Mouse (Mus musculus) liver, embryonic 11.5 days (tissue): Measurements from ENCODE around the gene Hmgb3. TPM values are rescaled to one million over a fixed set of nuclear protein-coding genes. Genes with fewer than 3 reads are reported as not detected.
"Not testable (repeated sequence)": the region's sequence is repeated elsewhere in the genome, so short reads cannot be mapped to it uniquely, and the experiment has no call there.

ENCODE experiments used
- ATAC-seq: fragments of 200-750 bp; cut with Nextera tagmentation; replicated peaks from 2 replicates; pipeline ENCODE4 v1.8.0; 2017; ENCODE audit warnings: moderate number of reproducible peaks, mild to moderate bottlenecking, moderate TSS enrichment, moderate library complexity; ENCODE audit not compliant: low FRiP score
- DNase-seq: peaks from one replicate; pipeline ENCODE4 v3.0.0-alpha.2; 2017; ENCODE audit warnings: low spot score
- H3K27ac ChIP-seq: fragments of 300-500 bp; sonication (generic); 2 replicates; pipeline ENCODE4 v1.5.1; 2014; ENCODE audit warnings: mild to moderate bottlenecking, low read depth, low read length, control low read depth
- H3K27me3 ChIP-seq: fragments of 300-500 bp; sonication (generic); replicated peaks from 2 replicates; pipeline ENCODE4 v1.6.1; 2014; ENCODE audit warnings: low read length, mixed read lengths; ENCODE audit not compliant: control insufficient read depth, insufficient read depth
- H3K36me3 ChIP-seq: fragments of 300-500 bp; sonication (generic); 2 replicates; pipeline ENCODE4 v1.6.1; 2014; ENCODE audit warnings: mild to moderate bottlenecking, low read length, moderate library complexity, mixed read lengths; ENCODE audit not compliant: control insufficient read depth, insufficient read depth
- H3K4me1 ChIP-seq: fragments of 300-500 bp; sonication (generic); replicated peaks from 2 replicates; pipeline ENCODE4 v1.6.1; 2014; ENCODE audit warnings: low read length, mixed read lengths; ENCODE audit not compliant: control insufficient read depth, insufficient read depth
- H3K4me2 ChIP-seq: fragments of 300-500 bp; sonication (generic); 2 replicates; pipeline ENCODE4 v1.6.1; 2014; ENCODE audit warnings: mild to moderate bottlenecking, control low read depth, moderate library complexity
- H3K4me3 ChIP-seq: fragments of 300-500 bp; sonication (generic); 2 replicates; pipeline ENCODE4 v1.5.1; 2014; ENCODE audit warnings: low read depth, low read length, control low read depth
- H3K9ac ChIP-seq: fragments of 300-500 bp; sonication (generic); 2 replicates; pipeline ENCODE4 v1.6.1; 2014; ENCODE audit warnings: low read depth, low read length, control low read depth
- H3K9me3 ChIP-seq: fragments of 300-500 bp; sonication (generic); 2 replicates; pipeline ENCODE4 v1.6.1; 2016; ENCODE audit warnings: low read length, inconsistent platforms, mixed read lengths; ENCODE audit not compliant: control insufficient read depth
- WGBS: fragments of 180-500 bp; shearing (Covaris S2); extraction: QIAGEN DNeasy Blood & Tissue Kit; methylation state at CpG from one replicate; pipeline ENCODE4 v1.1.7; 2014; 5-methylcytosine and 5-hydroxymethylcytosine counted together
- polyA plus RNA-seq: library from polyadenylated mRNA; unstranded; fragments of >200 nt; fragmentation: Nextera tagmentation; extraction: Ambion mirVana; gene quantifications from 2 replicates; pipeline ENCODE4 v1.2.1, GENCODE M21; 2014

Gene Hmgb3
- 475 and 501 TPM in 2 replicates for polyA plus RNA-seq

DNA sequence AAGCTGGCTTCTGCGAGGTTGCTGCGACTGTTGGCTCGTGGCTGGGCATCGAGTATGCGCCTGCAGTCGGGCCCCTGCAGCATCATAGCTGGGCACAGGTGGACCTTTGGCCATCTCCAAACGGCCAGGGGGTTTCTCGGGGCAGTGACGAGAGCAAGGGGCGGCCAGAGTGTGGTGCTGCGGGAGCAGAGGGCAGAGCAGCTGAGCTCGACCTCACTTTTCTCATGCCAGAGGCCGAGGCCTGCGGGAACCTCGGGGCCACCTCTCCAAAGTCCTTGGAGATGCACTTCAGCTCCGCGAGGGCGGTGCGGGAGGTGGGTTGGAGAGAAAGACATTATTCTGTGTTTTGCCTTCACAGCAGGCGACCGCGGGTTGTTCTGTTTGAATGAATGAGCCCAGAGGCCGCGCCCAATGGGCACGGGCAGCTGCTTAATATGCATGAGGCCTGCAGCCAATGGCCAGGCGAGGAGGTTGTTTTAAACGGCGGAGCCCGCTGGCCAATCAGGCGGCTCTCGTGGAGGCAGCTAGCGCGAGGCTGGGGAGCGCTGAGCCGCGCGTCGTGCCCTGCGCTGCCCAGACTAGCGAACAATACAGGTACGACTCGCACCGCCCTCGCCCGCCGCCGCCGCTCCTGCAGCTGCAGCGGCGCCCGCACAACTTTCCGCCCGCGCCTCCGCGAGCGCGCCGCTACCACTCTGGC is at the start of gene Hmgb3:
TSS of gene Hmgb3 (plus strand) at position 504 of the 700 bp plus-strand sequence.
- 19% methylated on average over 59 of the region's 59 CpGs for WGBS
- peak within 1 kb of the TSS; percentile 94 for H3K9ac ChIP-seq

DNA sequence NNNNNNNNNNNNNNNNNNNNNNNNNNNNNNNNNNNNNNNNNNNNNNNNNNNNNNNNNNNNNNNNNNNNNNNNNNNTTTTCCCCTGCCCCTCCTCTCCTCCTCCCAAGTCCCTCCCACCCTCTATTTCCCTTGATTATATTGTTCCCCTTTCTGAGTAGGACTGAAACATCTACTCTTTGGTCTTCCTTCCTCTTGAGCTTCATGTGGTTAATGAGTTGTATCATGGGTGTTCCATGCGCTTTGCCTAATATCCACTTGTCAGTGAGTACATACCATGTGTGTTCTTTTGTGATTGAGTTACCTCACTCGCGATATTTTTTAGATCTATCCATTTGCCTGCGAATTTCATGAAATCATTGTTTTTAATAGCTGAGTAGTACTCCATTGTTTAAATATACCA is 49.1 kb upstream of the Hmgb3 start:
- not testable (repeated sequence) for H3K4me2 ChIP-seq, H3K27me3 ChIP-seq, H3K4me1 ChIP-seq, ATAC-seq, H3K9ac ChIP-seq, H3K27ac ChIP-seq, H3K4me3 ChIP-seq, H3K36me3 ChIP-seq, DNase-seq, H3K9me3 ChIP-seq
- 77% methylated on average over 4 of the region's 4 CpGs for WGBS

More for the DNA sequence above, at the start of gene Hmgb3:
- H3K4me2 ChIP-seq: peak within 1 kb of the TSS; percentile 79
- no peaks in the 10 kb centered on the region for H3K4me1 ChIP-seq
- ATAC-seq: peak; percentile 96
- DNase-seq: peak; percentile 74
- no peaks in the 10 kb centered on the region for H3K9me3 ChIP-seq
- H3K27ac ChIP-seq: peak within 1 kb of the TSS; percentile 96
- H3K36me3 ChIP-seq: peaks cover under 1% of the 10 kb centered on the region; the same call in 1 of the 2 replicates
- peaks cover 4% of the 10 kb centered on the region; the same call in 1 of the 2 replicates for H3K27me3 ChIP-seq
- peak within 1 kb of the TSS; percentile 82 for H3K4me3 ChIP-seq

DNA sequence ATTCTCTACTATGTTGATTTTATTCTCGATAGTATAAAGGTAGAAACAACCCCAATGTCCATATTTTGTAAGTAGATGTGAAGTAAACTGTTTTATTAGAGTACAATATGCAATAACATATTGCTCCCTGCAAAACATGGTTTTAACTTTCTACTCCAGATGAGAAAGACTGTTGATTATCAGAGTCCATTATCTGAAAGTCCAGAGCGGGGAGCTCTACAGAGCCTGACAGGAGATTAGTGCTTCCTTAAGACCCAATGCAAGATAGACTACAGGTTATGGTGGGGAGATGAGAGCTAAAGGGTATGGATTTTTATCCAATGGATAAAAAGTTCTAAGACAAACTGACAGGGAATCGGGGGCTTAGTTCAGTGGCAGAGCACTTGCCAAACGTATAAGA is 36.5 kb upstream of the Hmgb3 start:
- no peak overlapping the region for H3K9ac ChIP-seq
- 67% methylated on average over 4 of the region's 4 CpGs for WGBS
- DNase-seq: no peak
- no peak overlapping the region for H3K4me2 ChIP-seq
- no peaks in the 10 kb centered on the region for H3K4me1 ChIP-seq
- peak; percentile 79 for ATAC-seq
- no peak overlapping the region for H3K27ac ChIP-seq
- no peak overlapping the region for H3K4me3 ChIP-seq
- no peaks in the 10 kb centered on the region for H3K9me3 ChIP-seq
- H3K27me3 ChIP-seq: no peaks in the 10 kb centered on the region
- no peaks in the 10 kb centered on the region for H3K36me3 ChIP-seq

DNA sequence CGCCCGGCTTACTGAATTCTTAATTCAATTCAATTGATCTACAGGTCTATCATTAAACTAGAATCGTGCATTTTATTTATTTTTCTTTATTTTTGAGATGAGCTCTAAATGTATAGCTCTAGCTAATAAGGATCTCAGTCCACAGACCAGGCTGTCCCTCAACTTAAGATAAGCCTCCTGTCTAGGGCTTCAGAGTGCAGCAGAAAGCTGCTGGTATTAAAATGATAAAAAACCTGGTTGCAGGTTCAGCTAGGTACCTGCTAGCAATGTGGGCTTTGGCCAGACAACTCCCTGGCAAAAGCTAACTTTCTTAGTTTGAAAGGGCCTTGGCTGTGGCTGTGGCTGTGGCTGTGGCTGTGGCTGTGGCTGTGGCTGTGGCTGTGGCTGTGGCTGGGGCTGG is 32.8 kb upstream of the Hmgb3 start:
- Histone ChIP-seq H3K4me2 (no peak overlapping the region), H3K9me3 (no peaks in the 10 kb centered on the region), H3K4me3 (no peak overlapping the region), H3K27me3 (no peaks in the 10 kb centered on the region), H3K9ac (no peak overlapping the region), H3K27ac (no peak overlapping the region), H3K36me3 (no peaks in the 10 kb centered on the region), H3K4me1 (peaks cover 8% of the 10 kb centered on the region; the same call in 1 of the 2 replicates)
- 0 out of 2 replicates have a peak, but pooled peaks have one; percentile 43 for ATAC-seq
- WGBS: 78% methylated on average over 3 of the region's 3 CpGs
- no peak for DNase-seq

DNA sequence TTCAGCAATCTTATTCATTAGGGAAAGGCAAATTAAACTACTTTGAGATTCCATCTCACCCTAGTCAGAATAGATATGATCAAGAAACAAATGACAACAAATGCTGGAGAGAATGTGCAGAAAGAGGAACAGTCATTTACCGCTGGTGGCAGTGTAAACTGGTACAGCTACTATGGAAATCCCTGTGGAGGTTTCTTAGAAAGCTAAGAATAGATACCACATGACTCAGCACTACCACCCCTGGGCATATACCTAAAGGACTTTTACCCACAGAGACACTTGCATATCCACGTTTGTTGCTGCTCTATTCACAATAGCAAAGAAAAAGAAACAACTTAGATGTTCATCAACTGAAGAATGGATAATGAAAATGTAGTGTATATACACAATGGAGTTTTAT is 31.4 kb upstream of the Hmgb3 start:
- WGBS: 49% methylated on average over 2 of the region's 2 CpGs
- no peaks in the 10 kb centered on the region for H3K9me3 ChIP-seq
- H3K4me2 ChIP-seq: no peak overlapping the region
- ATAC-seq (peak; percentile 68), DNase-seq (no peak)
- no peaks in the 10 kb centered on the region for H3K36me3 ChIP-seq
- H3K4me1 ChIP-seq: peaks cover 8% of the 10 kb centered on the region; the same call in 1 of the 2 replicates
- H3K4me3 ChIP-seq: no peak overlapping the region
- H3K27ac ChIP-seq: no peak overlapping the region
- no peaks in the 10 kb centered on the region for H3K27me3 ChIP-seq
- H3K9ac ChIP-seq: no peak overlapping the region

DNA sequence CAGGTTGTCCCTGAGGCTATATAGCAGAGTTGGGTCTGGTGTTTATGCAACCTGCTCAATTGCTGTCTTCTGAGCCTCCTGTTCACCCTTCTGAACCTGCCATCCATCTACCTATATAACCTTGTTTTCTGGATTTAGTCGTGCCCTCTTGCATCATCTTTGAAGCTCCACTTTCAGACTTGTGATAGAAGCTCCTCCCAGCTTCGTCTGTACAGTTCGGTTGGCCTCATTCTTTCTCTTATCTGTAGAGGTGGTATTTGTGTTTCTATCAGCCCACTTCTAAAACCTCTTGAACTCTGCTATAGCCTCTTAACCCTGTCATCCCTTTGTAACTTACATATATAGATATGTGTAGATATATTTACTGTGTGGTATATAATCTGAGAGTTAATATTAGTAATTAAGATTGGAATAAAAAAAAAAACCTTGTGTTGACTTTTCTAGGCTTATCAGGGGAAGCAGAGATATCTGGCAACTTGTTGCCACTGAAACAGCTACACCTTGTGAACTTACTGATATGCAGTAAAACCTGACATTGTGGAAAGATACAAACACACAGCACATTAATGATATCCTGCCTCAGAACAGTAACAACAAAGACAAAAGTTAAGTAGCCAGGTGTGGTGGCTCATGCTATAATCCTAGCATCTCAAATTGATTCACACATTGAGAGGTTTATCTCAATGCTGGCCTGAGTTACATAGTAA is 30.0 kb upstream of the Hmgb3 start:
- peak overlapping the region; percentile 48 for H3K27ac ChIP-seq
- peak; percentile 72 for ATAC-seq
- 40% methylated on average over 3 of the region's 3 CpGs for WGBS

DNA sequence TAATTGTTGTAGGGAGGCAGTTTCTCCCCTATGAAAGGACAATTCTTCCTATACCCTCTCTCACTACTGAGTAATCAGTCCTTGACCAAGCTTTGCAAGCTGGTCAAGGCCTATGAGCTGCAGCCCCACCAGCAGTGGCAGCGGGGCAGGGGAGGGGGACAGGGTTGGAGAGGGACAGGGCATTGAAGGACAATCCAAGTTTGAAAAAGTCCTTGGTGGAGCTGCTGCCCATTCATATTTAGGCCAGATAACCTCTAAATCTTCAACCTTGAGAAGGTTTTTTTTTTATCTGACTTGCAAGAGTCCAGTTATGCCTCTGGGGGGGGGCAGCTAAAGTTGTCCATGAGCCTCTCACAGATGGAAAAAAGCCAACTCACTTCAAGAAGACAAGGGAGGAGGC is 28.3 kb upstream of the Hmgb3 start:
- H3K4me3 ChIP-seq: no peak overlapping the region
- no peak for DNase-seq
- H3K27ac ChIP-seq: no peak overlapping the region
- H3K36me3 ChIP-seq: no peaks in the 10 kb centered on the region
- H3K9ac ChIP-seq: no peak overlapping the region
- no peak overlapping the region for H3K4me2 ChIP-seq
- H3K27me3 ChIP-seq: 0 out of 2 replicates have a peak, but pooled peaks cover 3% of the 10 kb centered on the region
- H3K9me3 ChIP-seq: no peaks in the 10 kb centered on the region
- WGBS: 93% methylated on average over 1 of the region's 1 CpGs
- no peak for ATAC-seq
- H3K4me1 ChIP-seq: peaks cover 8% of the 10 kb centered on the region; the same call in 1 of the 2 replicates

More for the DNA sequence above, 30.0 kb upstream of the Hmgb3 start:
- Histone ChIP-seq H3K4me2 (no peak overlapping the region), H3K4me1 (peaks cover 8% of the 10 kb centered on the region; the same call in 1 of the 2 replicates), H3K9me3 (no peaks in the 10 kb centered on the region), H3K36me3 (no peaks in the 10 kb centered on the region), H3K9ac (no peak overlapping the region), H3K4me3 (no peak overlapping the region), H3K27me3 (no peaks in the 10 kb centered on the region)
- DNase-seq: no peak

DNA sequence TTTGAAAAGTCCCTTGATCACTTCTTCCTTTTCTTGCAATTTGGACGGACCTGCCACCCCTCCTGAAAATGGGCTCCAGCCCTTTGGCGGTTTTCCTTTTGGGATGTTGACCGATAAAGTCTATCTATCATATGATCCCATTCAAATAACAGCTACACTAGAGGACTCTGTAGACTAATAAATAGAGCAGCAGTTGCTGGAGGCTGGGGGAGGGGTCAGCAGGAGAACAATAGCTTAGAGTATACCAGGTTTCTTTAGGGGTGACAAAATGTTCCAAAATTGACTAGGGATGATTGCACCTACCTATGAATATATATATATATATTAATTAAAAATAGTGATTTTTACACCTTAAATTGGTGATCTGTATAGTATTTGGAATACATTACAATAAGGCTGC is 27.6 kb upstream of the Hmgb3 start:
- H3K9me3 ChIP-seq: no peaks in the 10 kb centered on the region
- H3K4me3 ChIP-seq: no peak overlapping the region
- WGBS: 71% methylated on average over 3 of the region's 3 CpGs
- H3K36me3 ChIP-seq: no peaks in the 10 kb centered on the region
- no peak overlapping the region for H3K9ac ChIP-seq
- no peak for DNase-seq
- no peak overlapping the region for H3K4me2 ChIP-seq
- peaks cover 8% of the 10 kb centered on the region; the same call in 1 of the 2 replicates for H3K4me1 ChIP-seq
- no peak overlapping the region for H3K27ac ChIP-seq
- 0 out of 2 replicates have a peak, but pooled peaks cover 3% of the 10 kb centered on the region for H3K27me3 ChIP-seq
- ATAC-seq: no peak
